Mouse (Mus musculus): Measurements from ENCODE around the gene Foxn1.

DNA sequence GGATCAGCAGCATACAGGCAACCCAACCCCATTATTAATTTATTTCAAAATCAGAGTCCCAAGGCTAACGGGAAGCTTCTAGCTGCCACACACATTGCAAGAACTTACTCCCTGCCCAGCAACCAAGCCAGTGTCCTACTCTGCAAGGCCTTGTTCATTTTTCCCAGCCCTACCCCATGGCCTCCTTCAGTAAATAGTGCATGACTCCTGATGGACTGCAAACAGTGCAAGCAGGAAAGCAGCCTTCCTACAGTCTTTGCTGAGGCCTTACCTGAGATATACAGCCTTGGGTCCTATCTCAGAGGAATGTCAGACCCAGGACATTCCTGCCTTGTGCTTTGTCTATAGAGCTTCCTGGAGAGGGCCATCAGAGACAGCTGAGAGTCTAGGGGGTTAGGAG is 39.2 kb upstream of the Foxn1 start:
- no peak for TF ChIP-seq CTCF (IDR thresholded peaks at IDR 0.05)
- TF ChIP-seq EP300 (IDR thresholded peaks at IDR 0.05) = no peak

Measured in lung, postnatal 0 days (tissue).